Mouse (Mus musculus) embryonic facial prominence, embryonic 14.5 days (tissue): ENCODE data around the gene F12. TPM values are rescaled to one million over a fixed set of nuclear protein-coding genes. Genes with fewer than 3 reads are reported as not detected.
"Not testable (repeated sequence)": the region's sequence is repeated elsewhere in the genome, so short reads cannot be mapped to it uniquely, and the experiment has no call there.

Experiments used
- ATAC-seq: fragments of 200-750 bp; cut with Nextera tagmentation; 2 replicates; pipeline ENCODE4 v1.8.0; 2017; ENCODE audit warnings: low read depth, moderate number of reproducible peaks, moderate TSS enrichment
- DNase-seq: peaks from one replicate; pipeline ENCODE4 v3.0.0-alpha.2; 2015; ENCODE audit warnings: low spot score
- H3K27ac ChIP-seq: fragments of 300-500 bp; sonication (generic); replicated peaks from 2 replicates; pipeline ENCODE4 v1.5.1; 2014; ENCODE audit warnings: low read depth, mild to moderate bottlenecking, low read length, moderate library complexity
- H3K27me3 ChIP-seq: fragments of 300-500 bp; sonication (generic); replicated peaks from 2 replicates; pipeline ENCODE4 v1.6.1; 2014; ENCODE audit warnings: low read length; ENCODE audit not compliant: control insufficient read depth, insufficient read depth
- H3K36me3 ChIP-seq: fragments of 300-500 bp; sonication (generic); 2 replicates; pipeline ENCODE4 v1.6.1; 2014; ENCODE audit warnings: low read length, mixed read lengths; ENCODE audit not compliant: control insufficient read depth, insufficient read depth
- H3K4me1 ChIP-seq: fragments of 300-500 bp; sonication (generic); 2 replicates; pipeline ENCODE4 v1.6.1; 2014; ENCODE audit warnings: antibody characterized with exemption, low read length; ENCODE audit not compliant: control insufficient read depth, insufficient read depth
- H3K4me2 ChIP-seq: fragments of 300-500 bp; sonication (generic); 2 replicates; pipeline ENCODE4 v1.6.1; 2014; ENCODE audit warnings: low read depth, mild to moderate bottlenecking, low read length, moderate library complexity, mixed read lengths
- H3K4me3 ChIP-seq: fragments of 300-500 bp; sonication (generic); 2 replicates; pipeline ENCODE4 v1.5.1; 2014; ENCODE audit warnings: low read depth, mild to moderate bottlenecking, low read length
- H3K9ac ChIP-seq: fragments of 300-500 bp; sonication (generic); 2 replicates; pipeline ENCODE4 v1.6.1; 2014; ENCODE audit warnings: low read depth, mild to moderate bottlenecking, low read length, moderate library complexity, mixed read lengths
- H3K9me3 ChIP-seq: fragments of 300-500 bp; sonication (generic); 2 replicates; pipeline ENCODE4 v1.6.1; 2016; ENCODE audit warnings: low read length; ENCODE audit not compliant: control insufficient read depth
- WGBS: fragments of 180-500 bp; shearing (Covaris S2); extraction: QIAGEN DNeasy Blood & Tissue Kit; methylation state at CpG from one replicate; pipeline ENCODE4 v1.1.7; 2014; 5-methylcytosine and 5-hydroxymethylcytosine counted together
- polyA plus RNA-seq: library from polyadenylated mRNA; unstranded; fragments of >200 nt; fragmentation: Nextera tagmentation; extraction: Ambion mirVana; gene quantifications from 2 replicates; pipeline ENCODE4 v1.2.1, GENCODE M21; 2014

Gene F12
- polyA plus RNA-seq, 1 experiment from 2014 or later = not detected

- no peak for DNase-seq
- WGBS = 85% methylated on average over 6 of the region's 6 CpGs
These were observed 20.0 kb upstream of the F12 start for GRCm38 (mm10) chr13:55446483-55447105.

GRCm38 (mm10) chr13:55445361-55446091 is 18.9 kb upstream of the F12 start:
- DNase-seq (no peak), ATAC-seq (peak; percentile 14)
- Histone ChIP-seq H3K36me3 (peaks cover 9% of the 10 kb centered on the region), H3K4me3 (peak overlapping the region; percentile 84), H3K4me1 (peaks cover 9% of the 10 kb centered on the region), H3K27ac (peak overlapping the region; percentile 93), H3K27me3 (no peaks in the 10 kb centered on the region), H3K9me3 (no peaks in the 10 kb centered on the region), H3K4me2 (peak overlapping the region; percentile 84), H3K9ac (peak overlapping the region; percentile 96)
- under 1% methylated on average over 21 of the region's 66 CpGs for WGBS

More at GRCm38 (mm10) chr13:55446483-55447105, 20.0 kb upstream of the F12 start:
- no peaks in the 10 kb centered on the region for H3K9me3 ChIP-seq
- H3K4me2 ChIP-seq = peak overlapping the region; percentile 84
- ATAC-seq = no peak
- peak overlapping the region; percentile 84 for H3K4me3 ChIP-seq
- peaks cover 9% of the 10 kb centered on the region for H3K4me1 ChIP-seq
- no peak overlapping the region for H3K27ac ChIP-seq
- peak overlapping the region; percentile 96 for H3K9ac ChIP-seq
- no peaks in the 10 kb centered on the region for H3K27me3 ChIP-seq
- peaks cover 19% of the 10 kb centered on the region for H3K36me3 ChIP-seq

- no peaks in the 10 kb centered on the region for H3K27me3 ChIP-seq
- ATAC-seq = peak; percentile 97
- H3K36me3 ChIP-seq = peaks cover 3% of the 10 kb centered on the region; the same call in 1 of the 2 replicates
- peak; percentile 100 for DNase-seq
- no peaks in the 10 kb centered on the region for H3K9me3 ChIP-seq
- H3K4me3 ChIP-seq = peak within 1 kb of the TSS; percentile 84
- H3K27ac ChIP-seq = peak within 1 kb of the TSS; percentile 93
- H3K9ac ChIP-seq = peak within 1 kb of the TSS; percentile 96
- H3K4me1 ChIP-seq = peaks cover 9% of the 10 kb centered on the region
- H3K4me2 ChIP-seq = peak within 1 kb of the TSS; percentile 84
- under 1% methylated on average over 16 of the region's 35 CpGs for WGBS
These were observed 18.3 kb upstream of the F12 start, which contains the start of gene Grk6 for GRCm38 (mm10) chr13:55444937-55445315. Grk6 (plus strand) TSS chr13:55445072.

- Histone ChIP-seq H3K9ac (peak overlapping the region; percentile 66), H3K27me3 (no peaks in the 10 kb centered on the region), H3K4me2 (peak overlapping the region; percentile 71), H3K9me3 (no peaks in the 10 kb centered on the region), H3K36me3 (no peaks in the 10 kb centered on the region), H3K4me1 (peaks cover 9% of the 10 kb centered on the region), H3K27ac (peak overlapping the region; percentile 93), H3K4me3 (peak overlapping the region; percentile 84)
- under 1% methylated on average over 27 of the region's 33 CpGs for WGBS
- ATAC-seq (peak; percentile 78), DNase-seq (peak; percentile 93)
These were observed 17.8 kb upstream of the F12 start for GRCm38 (mm10) chr13:55444286-55444936.

GRCm38 (mm10) chr13:55443799-55444285 is 17.2 kb upstream of the F12 start:
- Histone ChIP-seq H3K9me3 (no peaks in the 10 kb centered on the region), H3K27me3 (no peaks in the 10 kb centered on the region), H3K9ac (peak overlapping the region; percentile 66), H3K4me1 (peaks cover 9% of the 10 kb centered on the region), H3K27ac (peak overlapping the region; percentile 93), H3K36me3 (no peaks in the 10 kb centered on the region), H3K4me2 (peak overlapping the region; percentile 71), H3K4me3 (peak overlapping the region; percentile 84)
- DNase-seq (no peak), ATAC-seq (no peak)
- WGBS = 36% methylated on average over 9 of the region's 9 CpGs

- not testable (repeated sequence) for H3K4me2 ChIP-seq, H3K27ac ChIP-seq, H3K4me3 ChIP-seq, H3K36me3 ChIP-seq, ATAC-seq, H3K9me3 ChIP-seq, H3K27me3 ChIP-seq, H3K4me1 ChIP-seq, DNase-seq, H3K9ac ChIP-seq
- WGBS = 54% methylated on average over 14 of the region's 15 CpGs
These were observed 10.6 kb upstream of the F12 start for GRCm38 (mm10) chr13:55437111-55437629.

GRCm38 (mm10) chr13:55431889-55432685 is 5.5 kb upstream of the F12 start:
- no peaks in the 10 kb centered on the region for H3K9me3 ChIP-seq
- WGBS = 71% methylated on average over 10 of the region's 10 CpGs
- H3K4me3 ChIP-seq = no peak overlapping the region
- H3K27me3 ChIP-seq = no peaks in the 10 kb centered on the region
- H3K36me3 ChIP-seq = no peaks in the 10 kb centered on the region
- DNase-seq (no peak), ATAC-seq (no peak)
- H3K4me1 ChIP-seq = no peaks in the 10 kb centered on the region
- H3K27ac ChIP-seq = no peak overlapping the region
- H3K4me2 ChIP-seq = no peak overlapping the region
- H3K9ac ChIP-seq = no peak overlapping the region

GRCm38 (mm10) chr13:55430566-55430965 is 4.0 kb upstream of the F12 start:
- Histone ChIP-seq H3K9ac (no peak overlapping the region), H3K4me3 (no peak overlapping the region), H3K4me1 (no peaks in the 10 kb centered on the region), H3K4me2 (no peak overlapping the region), H3K9me3 (no peaks in the 10 kb centered on the region), H3K27me3 (no peaks in the 10 kb centered on the region), H3K36me3 (no peaks in the 10 kb centered on the region), H3K27ac (no peak overlapping the region)
- 83% methylated on average over 2 of the region's 2 CpGs for WGBS
- DNase-seq (no peak), ATAC-seq (no peak)
